Mouse (Mus musculus): ENCODE data around the gene Gm3376. TPM values are rescaled to one million over a fixed set of nuclear protein-coding genes. Genes with fewer than 3 reads are reported as not detected.
"Not testable (repeated sequence)": the region's sequence is repeated elsewhere in the genome, so short reads cannot be mapped to it uniquely, and the experiment has no call there.

The Gm3376 gene
- not detected in 2 replicates for polyA plus RNA-seq (2016; fragmentation: Nextera tagmentation; extraction: Ambion mirVana)

DNA sequence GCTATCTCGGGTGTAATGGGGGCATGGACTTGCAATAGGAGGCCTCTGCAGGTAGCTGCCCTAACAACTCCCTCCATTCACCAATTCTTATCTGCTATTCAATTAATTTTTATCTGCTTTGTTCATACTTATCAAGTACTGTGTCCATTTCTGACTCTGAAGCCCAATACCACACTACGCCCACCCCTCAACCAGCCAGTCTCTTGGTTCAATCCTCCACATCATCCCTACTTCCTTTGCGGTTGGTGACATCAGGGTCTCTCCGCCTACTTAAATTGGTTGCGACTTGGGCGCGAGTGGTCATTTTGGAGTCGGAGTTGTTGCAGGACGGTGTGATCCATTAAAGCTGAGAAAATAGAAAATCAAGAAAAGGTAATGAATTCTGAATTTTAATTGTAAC is at the start of gene Gm3376:
Gm3376 (plus strand) TSS at position 301 of the 400 bp plus-strand sequence.
- H3K36me3 ChIP-seq (replicated peaks); H3K4me3 ChIP-seq (replicated peaks); H3K4me2 ChIP-seq; H3K4me1 ChIP-seq; H3K9ac ChIP-seq; H3K27ac ChIP-seq; H3K9me3 ChIP-seq; H3K27me3 ChIP-seq; ATAC-seq (ENCODE audit: low FRiP score): not testable (repeated sequence)
- WGBS: no CpG with 5 or more reads among the region's 9 CpGs

Measured in forebrain, embryonic 12.5 days (tissue).